Mouse (Mus musculus): ENCODE measurements around the gene Zmiz1. TPM values are rescaled to one million over a fixed set of nuclear protein-coding genes. Genes with fewer than 3 reads are reported as not detected.

The Zmiz1 gene
- polyA plus RNA-seq, 1 experiment: 0.68 TPM

DNA sequence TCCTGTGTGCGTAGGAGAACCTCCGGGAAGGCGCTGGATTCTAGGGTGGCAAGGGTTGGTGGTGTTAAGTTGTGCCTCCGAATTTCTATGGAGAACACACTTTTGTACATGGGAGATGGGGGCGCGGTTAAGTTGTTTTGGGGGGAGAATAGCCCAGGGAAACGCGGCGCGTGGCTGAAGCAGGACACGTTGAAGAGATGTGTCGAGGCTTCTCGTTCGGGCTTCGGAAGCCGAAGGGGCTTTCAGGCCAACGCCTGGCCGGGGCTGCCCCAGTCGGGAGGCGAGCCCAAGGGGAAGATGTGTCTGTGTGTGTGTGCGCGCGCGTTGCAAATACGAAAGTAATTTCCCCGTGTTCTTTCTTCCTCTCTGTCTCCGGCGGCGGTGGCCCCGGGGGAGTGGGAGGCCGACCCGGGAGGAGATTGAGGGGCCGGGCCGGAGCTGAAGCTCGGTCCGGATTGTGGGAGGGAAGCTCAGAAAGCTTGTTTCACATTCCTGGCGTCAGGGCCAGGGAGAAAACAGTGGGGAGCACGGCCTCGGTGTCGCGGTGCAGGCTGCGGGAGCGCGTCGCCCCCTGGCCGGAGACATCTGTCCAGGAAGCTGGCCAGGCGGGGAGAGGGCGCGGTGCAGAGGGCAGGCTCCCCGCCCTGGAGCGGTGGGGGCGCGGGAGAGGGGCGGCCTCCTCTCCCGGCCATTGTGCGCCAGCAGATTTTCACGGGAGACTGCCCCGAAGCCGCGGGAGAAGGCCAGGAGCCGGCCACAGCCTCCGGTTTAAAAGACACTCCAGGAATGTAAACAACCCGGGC, 1.2 kb downstream of the Zmiz1 start:
- peaks cover 82% of the 10 kb centered on the region for H3K27me3 ChIP-seq (ENCODE audit: control insufficient read depth)
- no peak for TF ChIP-seq TAL1 (IDR thresholded peaks at IDR 0.05; ENCODE audit: low read length)
- TF ChIP-seq GATA1 (IDR thresholded peaks at IDR 0.05; ENCODE audit: low read length): no peak
- no peaks in the 10 kb centered on the region for H3K9me3 ChIP-seq (ENCODE audit: control insufficient read depth, low read length)
- peak overlapping the region; percentile 71 for H3K4me3 ChIP-seq (replicated peaks)
- peaks cover 56% of the 10 kb centered on the region for H3K4me1 ChIP-seq (ENCODE audit: control insufficient read depth)
- H3K36me3 ChIP-seq (ENCODE audit: control insufficient read depth): no peaks in the 10 kb centered on the region

GRCm38 (mm10) chr14:25460801-25461675, 2.1 kb downstream of the Zmiz1 start:
- Histone ChIP-seq H3K4me3 (replicated peaks) (peak overlapping the region; percentile 71), H3K9me3 (ENCODE audit: control insufficient read depth, low read length) (no peaks in the 10 kb centered on the region), H3K27me3 (ENCODE audit: control insufficient read depth) (peaks cover 74% of the 10 kb centered on the region)

GRCm38 (mm10) chr14:25461676-25462385, 2.8 kb downstream of the Zmiz1 start:
- H3K9me3 ChIP-seq (ENCODE audit: control insufficient read depth, low read length): no peaks in the 10 kb centered on the region

More at GRCm38 (mm10) chr14:25460801-25461675, 2.1 kb downstream of the Zmiz1 start:
- no peak for TF ChIP-seq TAL1 (IDR thresholded peaks at IDR 0.05; ENCODE audit: low read length)
- TF ChIP-seq GATA1 (IDR thresholded peaks at IDR 0.05; ENCODE audit: low read length): no peak
- no peaks in the 10 kb centered on the region for H3K36me3 ChIP-seq (ENCODE audit: control insufficient read depth)
- peaks cover 56% of the 10 kb centered on the region for H3K4me1 ChIP-seq (ENCODE audit: control insufficient read depth)

GRCm38 (mm10) chr14:25462975-25463374, 4.0 kb downstream of the Zmiz1 start:
- H3K9me3 ChIP-seq (ENCODE audit: control insufficient read depth, low read length): no peaks in the 10 kb centered on the region
- H3K4me3 ChIP-seq (replicated peaks): no peak overlapping the region
- H3K4me1 ChIP-seq (ENCODE audit: control insufficient read depth): peaks cover 50% of the 10 kb centered on the region

More at GRCm38 (mm10) chr14:25461676-25462385, 2.8 kb downstream of the Zmiz1 start:
- H3K4me3 ChIP-seq (replicated peaks): no peak overlapping the region
- TF ChIP-seq TAL1 (IDR thresholded peaks at IDR 0.05; ENCODE audit: low read length) (no peak), GATA1 (IDR thresholded peaks at IDR 0.05; ENCODE audit: low read length) (no peak)
- no peaks in the 10 kb centered on the region for H3K36me3 ChIP-seq (ENCODE audit: control insufficient read depth)
- peaks cover 66% of the 10 kb centered on the region for H3K27me3 ChIP-seq (ENCODE audit: control insufficient read depth)
- H3K4me1 ChIP-seq (ENCODE audit: control insufficient read depth): peaks cover 58% of the 10 kb centered on the region

GRCm38 (mm10) chr14:25463919-25464318, 4.9 kb downstream of the Zmiz1 start:
- peaks cover 45% of the 10 kb centered on the region for H3K27me3 ChIP-seq (ENCODE audit: control insufficient read depth)
- H3K4me3 ChIP-seq (replicated peaks): no peak overlapping the region
- H3K4me1 ChIP-seq (ENCODE audit: control insufficient read depth): peaks cover 41% of the 10 kb centered on the region
- H3K36me3 ChIP-seq (ENCODE audit: control insufficient read depth): no peaks in the 10 kb centered on the region
- TF ChIP-seq GATA1 (IDR thresholded peaks at IDR 0.05; ENCODE audit: low read length): no peak
- TF ChIP-seq TAL1 (IDR thresholded peaks at IDR 0.05; ENCODE audit: low read length): no peak
- no peaks in the 10 kb centered on the region for H3K9me3 ChIP-seq (ENCODE audit: control insufficient read depth, low read length)

More at GRCm38 (mm10) chr14:25462975-25463374, 4.0 kb downstream of the Zmiz1 start:
- Histone ChIP-seq H3K27me3 (ENCODE audit: control insufficient read depth) (peaks cover 54% of the 10 kb centered on the region), H3K36me3 (ENCODE audit: control insufficient read depth) (no peaks in the 10 kb centered on the region)
- no peak for TF ChIP-seq GATA1 (IDR thresholded peaks at IDR 0.05; ENCODE audit: low read length)
- no peak for TF ChIP-seq TAL1 (IDR thresholded peaks at IDR 0.05; ENCODE audit: low read length)

DNA sequence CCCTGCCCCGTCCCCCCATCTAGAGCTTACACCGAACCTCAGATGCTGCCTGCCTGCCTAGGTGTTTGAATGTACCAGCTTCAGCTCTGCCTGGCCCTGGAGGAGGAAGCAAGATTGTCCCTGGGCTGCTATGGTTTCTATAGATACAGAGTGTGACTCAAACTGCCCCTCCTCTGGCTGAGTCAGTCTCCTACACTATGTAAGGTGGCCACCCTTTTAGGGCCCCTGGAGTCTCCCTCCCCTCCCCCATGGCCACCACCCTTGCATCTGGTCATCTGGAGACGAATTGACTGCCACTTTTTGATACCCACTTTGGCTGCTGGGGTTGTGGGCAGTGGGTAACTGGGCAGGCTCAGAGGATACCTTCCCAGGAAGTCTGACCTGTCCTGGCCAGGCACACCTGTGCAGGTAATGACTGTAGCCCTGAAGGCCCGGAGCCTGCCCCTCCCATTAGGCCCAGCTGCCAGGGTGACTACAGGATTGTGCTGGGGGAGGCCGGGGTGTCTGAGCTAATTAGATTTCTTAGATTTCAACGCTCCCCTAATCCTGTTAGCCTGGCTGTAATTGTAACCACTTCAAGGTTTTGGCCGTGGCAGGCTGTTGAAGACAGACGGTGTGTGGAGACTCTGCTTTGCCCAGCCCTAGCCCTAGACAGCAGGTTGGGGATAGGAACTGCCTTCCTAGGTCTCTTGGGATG, 5.8 kb downstream of the Zmiz1 start:
- Histone ChIP-seq H3K27me3 (ENCODE audit: control insufficient read depth) (peaks cover 37% of the 10 kb centered on the region), H3K9me3 (ENCODE audit: control insufficient read depth, low read length) (no peaks in the 10 kb centered on the region), H3K4me1 (ENCODE audit: control insufficient read depth) (peaks cover 35% of the 10 kb centered on the region), H3K4me3 (replicated peaks) (no peak overlapping the region), H3K36me3 (ENCODE audit: control insufficient read depth) (no peaks in the 10 kb centered on the region)
- TF ChIP-seq GATA1 (IDR thresholded peaks at IDR 0.05; ENCODE audit: low read length) (no peak), TAL1 (IDR thresholded peaks at IDR 0.05; ENCODE audit: low read length) (no peak)

- Histone ChIP-seq H3K4me3 (replicated peaks) (no peak overlapping the region), H3K4me1 (ENCODE audit: control insufficient read depth) (peaks cover 19% of the 10 kb centered on the region), H3K9me3 (ENCODE audit: control insufficient read depth, low read length) (no peaks in the 10 kb centered on the region), H3K27me3 (ENCODE audit: control insufficient read depth) (peaks cover 21% of the 10 kb centered on the region), H3K36me3 (ENCODE audit: control insufficient read depth) (no peaks in the 10 kb centered on the region)
- TF ChIP-seq GATA1 (IDR thresholded peaks at IDR 0.05; ENCODE audit: low read length): no peak
- TF ChIP-seq TAL1 (IDR thresholded peaks at IDR 0.05; ENCODE audit: low read length): no peak
These were observed 7.4 kb downstream of the Zmiz1 start for GRCm38 (mm10) chr14:25466361-25466760.
